Mouse (Mus musculus): ENCODE measurements around the gene P3h3. TPM values are rescaled to one million over a fixed set of nuclear protein-coding genes. Genes with fewer than 3 reads are reported as not detected.
A peak's percentile ranks its signal among the peaks of the same experiment; 100 is the strongest.
"Not testable (repeated sequence)": the region's sequence is repeated elsewhere in the genome, so short reads cannot be mapped to it uniquely, and the experiment has no call there.

P3h3 gene
- not detected in 2 replicates for total RNA-seq (2017)

GRCm38 (mm10) chr6:124856916-124857839 lies at the start of gene P3h3:
Gene P3h3, minus strand, starts transcription at chr6:124857752.
- peak; percentile 57 for ATAC-seq (ENCODE audit: extremely low read depth, insufficient number of reproducible peaks, low FRiP score, poor library complexity, severe bottlenecking)

- no peak for ATAC-seq (ENCODE audit: extremely low read depth, insufficient number of reproducible peaks, low FRiP score, poor library complexity, severe bottlenecking)
These were observed 47.7 kb upstream of the P3h3 start for GRCm38 (mm10) chr6:124904991-124905860.

GRCm38 (mm10) chr6:124904161-124904981 lies 46.8 kb upstream of the P3h3 start:
- ATAC-seq (ENCODE audit: extremely low read depth, insufficient number of reproducible peaks, low FRiP score, poor library complexity, severe bottlenecking): 0 out of 2 replicates have a peak, but pooled peaks have one; percentile 17

- ATAC-seq (ENCODE audit: extremely low read depth, insufficient number of reproducible peaks, low FRiP score, poor library complexity, severe bottlenecking): peak; percentile 96
These were observed 46.1 kb upstream of the P3h3 start for GRCm38 (mm10) chr6:124903580-124904151.

GRCm38 (mm10) chr6:124901851-124902250 lies 44.3 kb upstream of the P3h3 start:
- ATAC-seq (ENCODE audit: extremely low read depth, insufficient number of reproducible peaks, low FRiP score, poor library complexity, severe bottlenecking): no peak

GRCm38 (mm10) chr6:124900801-124901480 lies 43.4 kb upstream of the P3h3 start:
- ATAC-seq (ENCODE audit: extremely low read depth, insufficient number of reproducible peaks, low FRiP score, poor library complexity, severe bottlenecking): no peak

- ATAC-seq (ENCODE audit: extremely low read depth, insufficient number of reproducible peaks, low FRiP score, poor library complexity, severe bottlenecking): no peak
These were observed 42.7 kb upstream of the P3h3 start for GRCm38 (mm10) chr6:124900056-124900800.

GRCm38 (mm10) chr6:124898359-124898758 lies 40.8 kb upstream of the P3h3 start:
- ATAC-seq (ENCODE audit: extremely low read depth, insufficient number of reproducible peaks, low FRiP score, poor library complexity, severe bottlenecking): no peak

- not testable (repeated sequence) for ATAC-seq (ENCODE audit: extremely low read depth, insufficient number of reproducible peaks, low FRiP score, poor library complexity, severe bottlenecking)
These were observed 36.6 kb upstream of the P3h3 start for GRCm38 (mm10) chr6:124894113-124894512.

- no peak for ATAC-seq (ENCODE audit: extremely low read depth, insufficient number of reproducible peaks, low FRiP score, poor library complexity, severe bottlenecking)
These were observed 33.4 kb upstream of the P3h3 start for GRCm38 (mm10) chr6:124890997-124891396.

- no peak for ATAC-seq (ENCODE audit: extremely low read depth, insufficient number of reproducible peaks, low FRiP score, poor library complexity, severe bottlenecking)
These were observed 31.1 kb upstream of the P3h3 start for GRCm38 (mm10) chr6:124888555-124889125.

- no peak for ATAC-seq (ENCODE audit: extremely low read depth, insufficient number of reproducible peaks, low FRiP score, poor library complexity, severe bottlenecking)
These were observed 30.4 kb upstream of the P3h3 start, which contains the start of gene Cd4 for GRCm38 (mm10) chr6:124887986-124888385. Gene Cd4, minus strand, starts transcription at chr6:124888221.

GRCm38 (mm10) chr6:124885956-124886381 lies 28.4 kb upstream of the P3h3 start:
- ATAC-seq (ENCODE audit: extremely low read depth, insufficient number of reproducible peaks, low FRiP score, poor library complexity, severe bottlenecking): no peak

- ATAC-seq (ENCODE audit: extremely low read depth, insufficient number of reproducible peaks, low FRiP score, poor library complexity, severe bottlenecking): peak; percentile 43
These were observed 27.4 kb upstream of the P3h3 start for GRCm38 (mm10) chr6:124884714-124885500.

- ATAC-seq (ENCODE audit: extremely low read depth, insufficient number of reproducible peaks, low FRiP score, poor library complexity, severe bottlenecking): no peak
These were observed 25.8 kb upstream of the P3h3 start for GRCm38 (mm10) chr6:124883351-124883750.

- no peak for ATAC-seq (ENCODE audit: extremely low read depth, insufficient number of reproducible peaks, low FRiP score, poor library complexity, severe bottlenecking)
These were observed 24.3 kb upstream of the P3h3 start for GRCm38 (mm10) chr6:124881821-124882220.
